Mouse (Mus musculus) monocyte, adult 2 months (primary cell): ENCODE results near the gene Clspn.
A peak's percentile ranks its signal among the peaks of the same experiment; 100 is the strongest.

Source experiments
- DNase-seq, 2 experiments: peaks; one replicate each; pipeline ENCODE4 v3.0.0; 2022; ENCODE audit warnings: low spot score in 2 of 2, low read depth in 1 of 2

Gene Clspn

GRCm38 (mm10) chr4:126554462-126554861, 2.3 kb upstream of the Clspn start:
- DNase-seq, result no peak

GRCm38 (mm10) chr4:126563798-126564197, 7.1 kb downstream of the Clspn start:
- no peak for DNase-seq

- DNase-seq, result no peak
Measured at GRCm38 (mm10) chr4:126567243-126567642, 10.5 kb downstream of the Clspn start.

- DNase-seq, result no peak
Measured at GRCm38 (mm10) chr4:126569783-126570182, 13.0 kb downstream of the Clspn start.

GRCm38 (mm10) chr4:126576281-126576680, 19.5 kb downstream of the Clspn start:
- no peak for DNase-seq

GRCm38 (mm10) chr4:126577920-126578319, 21.2 kb downstream of the Clspn start:
- DNase-seq, result no peak

- DNase-seq, result no peak
Measured at GRCm38 (mm10) chr4:126579077-126579476, 22.3 kb downstream of the Clspn start.

GRCm38 (mm10) chr4:126585739-126586138, 29.0 kb downstream of the Clspn start:
- no peak for DNase-seq

- DNase-seq, result no peak
Measured at GRCm38 (mm10) chr4:126592039-126592438, 35.3 kb downstream of the Clspn start.

GRCm38 (mm10) chr4:126599971-126600754, 43.4 kb downstream of the Clspn start:
- DNase-seq, result no peak

GRCm38 (mm10) chr4:126601597-126602444, 45.1 kb downstream of the Clspn start:
- DNase-seq, result no peak

GRCm38 (mm10) chr4:126602445-126602762, 45.7 kb downstream of the Clspn start:
- no peak for DNase-seq

- no peak for DNase-seq
Measured at GRCm38 (mm10) chr4:126604141-126604540, 47.4 kb downstream of the Clspn start.

GRCm38 (mm10) chr4:126605751-126606150, 49.0 kb downstream of the Clspn start:
- no peak for DNase-seq

GRCm38 (mm10) chr4:126609606-126610181, 53.0 kb downstream of the Clspn start, which contains the start of gene 5730409E04Rik:
TSS of gene 5730409E04Rik (plus strand) at chr4:126609818.
- DNase-seq, result peak in 1 of 2 experiments; percentile 22

- no peak for DNase-seq
Measured at GRCm38 (mm10) chr4:126611991-126612390, 55.3 kb downstream of the Clspn start.

- no peak for DNase-seq
Measured at GRCm38 (mm10) chr4:126616312-126616711, 59.6 kb downstream of the Clspn start.

GRCm38 (mm10) chr4:126619691-126620330, 63.1 kb downstream of the Clspn start:
- no peak for DNase-seq

- no peak for DNase-seq
Measured at GRCm38 (mm10) chr4:126620349-126620874, 63.7 kb downstream of the Clspn start.

- DNase-seq, result no peak
Measured at GRCm38 (mm10) chr4:126627021-126627681, 70.4 kb downstream of the Clspn start.

GRCm38 (mm10) chr4:126631922-126632321, 75.2 kb downstream of the Clspn start:
- DNase-seq, result no peak
